Mouse (Mus musculus) kidney, postnatal 4 days (tissue): ENCODE measurements at regions not wholly inside any gene's neighbourhood (a gene's known extent, or its start where the extent isn't known, plus 50 kb on each side); places are given as distances from the start of the nearest gene placed in this dataset.
A peak's percentile ranks its signal among the peaks of the same experiment; 100 is the strongest.

Experiments used
- DNase-seq, 2 experiments: peaks; one replicate each; pipeline ENCODE4 v3.0.0; 2021; ENCODE audit warnings: mixed read lengths in 2 of 2

GRCm38 (mm10) chr5:28904500-28904899 lies 291.3 kb upstream of the Rnf32 start:
- no peak for DNase-seq

DNA sequence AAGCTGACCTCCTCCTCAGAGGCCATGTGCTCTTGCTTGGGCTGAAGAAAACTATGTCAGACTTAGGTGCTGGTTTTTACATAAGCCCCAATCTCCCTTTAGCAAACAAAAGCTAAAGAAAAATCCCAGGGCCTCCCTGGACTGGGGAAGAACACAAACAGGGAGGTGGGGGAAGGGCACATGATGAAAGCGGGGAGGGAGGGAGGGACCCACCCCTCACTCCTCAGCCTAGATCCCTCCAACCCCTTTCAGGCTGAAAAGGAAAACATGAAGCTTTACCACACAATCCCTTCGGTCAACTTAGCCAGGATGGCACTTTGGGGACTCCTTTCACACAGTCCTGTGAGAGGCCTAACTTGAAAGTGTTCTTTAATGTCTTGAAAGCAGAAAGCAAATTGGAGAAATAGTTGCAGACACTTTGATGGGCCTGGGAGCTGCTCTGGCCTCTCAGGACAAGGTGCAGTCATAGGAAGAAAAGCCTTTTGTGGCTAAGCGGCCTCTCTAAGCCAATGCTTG lies 291.9 kb upstream of the Rnf32 start:
- no peak for DNase-seq

DNA sequence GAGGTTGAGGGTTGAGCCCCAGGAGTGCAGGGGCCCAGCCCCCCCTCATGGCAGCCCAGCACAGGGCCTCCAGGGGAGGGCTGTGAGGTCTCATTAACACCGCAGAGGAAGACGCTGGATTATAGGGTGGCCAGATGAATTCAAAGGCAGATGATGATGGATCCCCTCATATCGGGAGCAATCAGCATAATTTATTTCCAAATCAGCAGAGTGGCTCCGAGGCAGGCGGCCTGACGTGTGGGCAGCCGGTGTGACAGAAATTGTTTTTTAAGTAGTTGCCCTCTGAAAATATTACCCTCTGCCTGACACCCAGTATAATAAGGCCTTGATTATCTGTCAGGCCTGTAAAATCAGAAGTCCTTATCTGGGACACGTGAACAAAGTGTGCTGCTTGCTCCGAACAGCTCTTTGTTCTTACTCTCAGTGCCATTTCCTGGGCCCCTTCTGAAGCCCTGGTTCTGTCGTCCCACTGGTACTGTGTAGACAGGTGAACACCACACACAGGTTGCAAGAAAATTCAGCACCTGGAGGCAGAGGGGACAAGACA lies 303.0 kb upstream of the Rnf32 start:
- DNase-seq = no peak

- DNase-seq = no peak
Measured at GRCm38 (mm10) chr5:28891988-28892387, 303.8 kb upstream of the Rnf32 start.

DNA sequence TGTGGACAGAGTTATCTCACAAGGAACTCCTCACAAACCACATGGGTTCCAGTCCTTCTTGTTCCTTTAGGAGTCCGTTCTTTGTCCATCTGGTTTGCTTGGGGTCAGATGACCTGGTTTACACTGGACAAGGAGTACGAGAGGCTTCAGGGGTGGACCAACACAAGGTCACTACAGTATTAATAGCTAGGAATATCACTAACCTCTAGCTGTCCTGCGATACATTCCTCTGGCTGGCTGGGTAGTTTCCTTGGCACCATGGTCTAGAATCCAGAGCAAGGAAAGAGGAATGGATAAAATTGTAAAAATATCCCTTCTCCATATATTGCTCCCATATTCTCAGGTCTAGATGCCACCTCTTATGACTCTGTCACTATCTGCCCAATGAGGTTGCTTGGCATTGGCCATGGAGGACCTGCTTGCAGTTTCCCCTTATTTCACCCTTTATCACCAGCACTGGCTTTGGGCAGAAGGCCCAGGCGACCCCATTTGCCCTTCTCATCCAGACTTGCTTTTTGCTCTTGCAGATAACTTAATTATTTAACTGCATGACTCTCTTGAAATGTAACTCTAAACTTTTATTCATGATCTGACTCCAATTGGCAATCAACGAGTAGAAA lies 310.9 kb upstream of the Rnf32 start:
- no peak for DNase-seq

DNA sequence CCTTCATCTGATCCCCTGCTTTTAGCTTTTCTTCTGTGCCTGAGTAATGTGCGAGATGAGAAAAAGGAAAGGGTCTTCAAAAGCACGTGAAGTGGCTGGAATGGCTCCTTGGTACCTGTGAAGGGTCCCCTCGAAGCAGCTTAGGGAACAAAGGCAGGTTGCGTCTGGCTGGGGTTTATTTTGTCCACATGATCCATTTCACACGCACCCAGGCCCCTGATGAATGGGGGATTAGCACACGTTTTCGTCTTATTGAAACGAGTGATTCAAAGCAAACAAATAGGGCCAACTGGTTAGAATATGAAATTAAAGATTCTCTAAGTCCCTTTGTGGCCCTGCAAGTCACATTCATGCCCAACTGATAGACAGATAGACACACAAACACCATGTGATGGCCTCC lies 319.6 kb upstream of the Rnf32 start:
- no peak for DNase-seq

DNA sequence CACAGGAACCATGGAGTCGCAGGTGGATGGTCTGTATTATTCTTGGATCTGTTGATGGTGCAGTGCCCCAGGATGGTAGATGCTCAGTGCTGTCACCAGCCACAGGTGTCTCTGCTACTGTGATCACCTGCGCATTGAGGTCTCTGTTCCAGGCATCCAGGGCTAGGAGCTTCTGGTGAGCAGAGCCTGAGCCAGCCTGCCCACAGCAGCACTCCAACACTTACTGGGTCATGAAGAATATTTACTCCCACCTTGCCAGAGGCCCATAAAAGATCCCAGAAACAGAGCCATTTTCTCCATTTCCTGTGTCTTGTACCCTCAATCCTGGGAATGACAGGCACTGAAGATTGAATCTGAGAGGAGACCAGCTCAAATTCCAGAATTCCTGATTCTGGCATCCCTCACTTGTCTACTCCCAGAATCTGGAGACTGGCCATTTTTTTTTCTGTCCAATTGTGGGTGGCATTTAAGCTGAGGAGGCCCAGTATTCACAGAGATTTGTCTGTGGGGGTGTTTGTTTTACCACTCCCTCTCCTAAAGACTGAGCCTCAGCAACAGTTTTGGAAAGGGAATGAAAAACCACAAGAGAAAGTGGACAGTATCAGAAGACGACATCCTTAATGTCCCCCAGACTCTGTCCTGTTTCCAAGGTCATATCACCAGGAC lies 322.1 kb upstream of the Rnf32 start:
- no peak for DNase-seq

DNA sequence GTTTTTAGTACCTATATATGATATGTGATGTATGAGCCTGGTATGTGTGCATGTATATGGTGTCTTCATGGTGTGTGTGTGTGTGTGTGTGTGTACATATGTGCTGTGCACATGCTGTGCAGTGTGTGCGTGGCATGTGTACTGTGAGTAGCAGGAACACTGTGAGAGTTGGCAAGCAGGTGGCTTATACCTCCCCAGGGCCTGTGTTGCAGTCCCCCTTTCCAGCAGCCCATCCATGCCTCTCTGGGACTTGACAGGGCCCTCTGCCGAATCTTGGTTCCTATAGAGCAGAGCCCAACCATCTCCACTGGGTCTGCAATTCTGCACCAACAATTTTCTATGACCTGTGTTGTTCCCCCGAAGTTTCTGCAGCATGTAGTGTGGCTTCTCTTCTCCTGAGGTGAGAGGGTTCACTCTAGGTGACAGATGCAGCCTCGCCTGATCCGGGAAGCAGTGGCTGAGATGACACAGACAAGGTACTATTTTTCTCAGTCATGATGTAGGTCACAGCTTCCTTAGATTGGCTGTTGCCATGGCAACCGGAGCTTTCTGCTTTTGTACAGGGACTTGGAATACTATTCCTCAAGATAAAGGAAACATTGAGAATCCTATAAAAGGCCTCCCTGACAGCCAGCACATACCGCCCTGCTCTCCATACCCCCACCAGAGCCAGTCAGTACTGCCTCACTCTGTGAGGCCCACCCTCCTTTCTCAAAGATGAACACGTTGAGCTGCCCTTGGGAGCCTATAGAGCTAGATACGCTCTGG lies 336.0 kb upstream of the Rnf32 start:
- no peak for DNase-seq

DNA sequence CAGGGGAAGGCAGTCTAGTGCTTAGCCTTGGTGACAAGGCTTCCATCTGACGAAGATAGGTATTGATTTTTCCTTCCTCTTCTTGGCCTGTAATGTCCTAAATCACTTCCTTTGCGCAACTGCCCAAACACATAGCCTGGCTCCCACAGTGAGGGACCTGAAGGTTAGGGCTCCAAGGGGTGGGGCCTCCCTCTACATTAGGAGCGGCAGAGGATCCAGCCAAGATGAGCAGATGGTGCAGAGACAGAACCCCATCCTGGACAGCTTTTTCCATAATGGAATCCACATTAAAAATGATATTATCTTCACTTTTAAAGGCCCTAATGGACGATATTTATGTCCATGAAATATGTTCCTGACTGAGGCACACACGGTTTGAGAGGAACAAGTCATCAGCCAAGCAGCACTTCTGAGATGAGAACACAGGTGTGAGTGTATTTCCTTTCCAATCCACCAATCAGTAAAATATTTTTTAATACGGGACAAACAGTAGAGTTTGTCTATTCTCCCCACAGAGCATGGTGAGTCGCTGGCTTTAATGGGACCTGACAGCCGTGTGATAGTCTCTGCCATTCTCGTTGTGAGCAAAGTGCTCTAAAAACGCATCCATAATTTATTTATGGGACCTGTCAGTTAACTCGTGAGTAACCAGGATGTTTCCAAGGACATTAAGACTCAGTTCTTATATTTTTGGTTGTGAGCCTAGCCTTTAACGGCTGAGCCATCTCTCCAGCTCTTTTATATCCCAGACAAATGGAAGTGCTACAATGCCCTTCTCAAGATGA lies 357.5 kb upstream of the Rnf32 start:
- DNase-seq = no peak

DNA sequence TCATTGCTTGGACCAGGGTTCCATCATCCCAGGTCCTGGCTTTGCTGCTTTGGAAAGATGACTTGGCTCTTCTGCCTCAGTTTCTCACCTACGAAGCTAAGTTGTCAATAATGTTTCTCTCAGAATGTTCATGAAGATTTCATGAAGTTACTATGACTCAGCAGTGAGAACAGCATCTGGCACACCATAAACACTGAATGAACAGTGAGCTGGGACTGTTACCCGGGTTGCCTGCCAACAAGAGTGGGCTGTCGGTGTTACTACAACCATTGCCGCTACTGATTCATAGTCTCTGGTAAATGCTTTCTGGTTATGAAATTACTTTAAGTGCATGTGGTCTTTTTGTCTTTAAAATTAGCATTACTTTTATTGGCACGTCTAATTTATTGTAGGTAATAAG lies 352.0 kb upstream of the Shh start:
- no peak for DNase-seq

- peak; percentile 36 to 43 for DNase-seq
Measured at GRCm38 (mm10) chr5:28807950-28808349, 340.9 kb upstream of the Shh start.

- DNase-seq = no peak
Measured at GRCm38 (mm10) chr5:28799464-28799863, 332.4 kb upstream of the Shh start.

GRCm38 (mm10) chr5:28798361-28798760 lies 331.3 kb upstream of the Shh start:
- no peak for DNase-seq

GRCm38 (mm10) chr5:28795130-28795758 lies 328.2 kb upstream of the Shh start:
- no peak for DNase-seq

- DNase-seq = no peak
Measured at GRCm38 (mm10) chr5:28793781-28794180, 326.7 kb upstream of the Shh start.

GRCm38 (mm10) chr5:28785347-28786060 lies 318.4 kb upstream of the Shh start:
- DNase-seq = no peak

DNA sequence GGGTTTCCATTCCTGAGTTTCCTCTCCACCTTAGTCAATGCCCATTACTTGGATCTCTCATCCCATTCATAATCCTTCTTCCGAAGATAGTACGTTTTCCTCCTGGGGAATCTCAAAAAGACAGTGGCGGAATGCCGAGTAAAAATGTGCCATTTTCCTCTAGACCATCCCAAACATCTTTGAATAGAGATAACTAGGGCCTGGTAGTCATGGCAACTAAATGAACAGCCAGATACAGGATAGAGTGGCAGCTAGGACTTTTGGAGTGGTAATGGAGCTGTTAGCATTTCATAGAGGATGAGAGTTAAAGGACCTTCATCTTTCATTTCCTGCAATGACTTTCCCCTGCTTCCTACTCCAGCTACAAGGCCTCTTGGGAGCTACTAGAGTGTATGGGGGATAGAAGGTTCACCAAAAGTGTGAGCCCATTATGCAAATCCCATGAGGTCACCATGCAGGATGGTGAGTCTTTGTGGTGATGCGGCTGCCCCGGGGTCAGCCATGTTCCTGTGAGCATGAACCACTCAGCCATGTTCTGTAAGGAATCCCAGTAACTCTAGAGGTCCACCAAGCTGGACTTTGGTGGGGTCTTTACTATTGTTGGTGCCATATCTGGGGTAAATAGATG lies 317.4 kb upstream of the Shh start:
- no peak for DNase-seq

GRCm38 (mm10) chr5:28775648-28776359 lies 308.7 kb upstream of the Shh start:
- no peak for DNase-seq

DNA sequence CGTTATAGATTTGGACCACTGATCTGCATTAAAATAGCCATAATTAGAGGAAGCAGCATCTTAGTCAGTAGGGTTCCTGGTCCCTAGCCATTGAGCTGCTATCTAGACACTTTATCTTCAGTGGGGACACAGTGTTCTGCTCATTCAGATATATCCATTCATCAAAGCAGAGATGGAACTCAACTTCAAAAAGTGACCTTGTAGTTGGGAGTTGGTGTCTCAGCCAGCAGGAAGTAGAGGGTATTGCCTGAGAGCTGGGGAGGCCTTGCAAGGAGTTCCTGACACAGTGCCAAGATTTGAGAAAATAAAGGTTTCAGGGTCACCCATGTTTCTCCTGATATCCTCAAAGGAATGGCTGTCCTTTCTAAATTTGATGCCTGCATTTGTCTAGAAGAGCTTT lies 304.7 kb upstream of the Shh start:
- no peak for DNase-seq

DNA sequence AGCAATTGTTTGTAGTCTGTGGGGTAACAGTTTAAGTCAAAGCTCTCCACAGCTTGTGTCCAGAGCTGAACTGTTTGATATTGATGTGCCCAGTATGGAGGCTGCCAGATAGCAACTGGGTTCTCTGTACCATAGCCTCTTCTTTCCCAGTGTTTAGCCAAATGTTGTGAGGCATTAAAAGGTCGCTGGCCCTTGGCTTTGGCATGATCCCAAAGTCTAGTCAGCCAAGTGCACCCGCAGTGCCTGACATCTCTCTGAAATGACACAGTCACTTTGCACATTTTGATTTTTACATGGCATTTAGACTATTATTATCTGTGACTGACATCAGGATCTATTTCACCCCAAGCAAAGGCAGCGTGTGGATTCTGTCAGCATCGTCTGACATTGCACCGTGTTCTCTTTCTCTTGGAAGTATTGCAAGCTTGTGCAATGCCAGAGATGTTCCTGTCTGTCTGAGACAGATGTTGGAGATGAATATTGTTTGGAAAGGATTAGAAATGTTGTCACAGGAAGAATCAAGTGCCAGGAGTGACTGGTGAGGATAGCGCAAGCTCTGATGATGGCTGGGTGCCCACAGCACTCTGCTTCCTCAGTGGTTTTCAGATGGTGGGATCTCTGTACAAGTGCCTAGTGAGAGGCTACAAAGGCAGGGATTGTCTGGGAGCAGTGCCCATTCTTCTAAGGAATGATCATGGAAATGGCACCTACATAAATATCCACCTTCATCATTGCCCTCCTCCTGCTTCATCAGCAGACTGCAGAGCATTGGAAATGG lies 289.3 kb upstream of the Shh start:
- DNase-seq = no peak
